Mouse (Mus musculus): ENCODE data around the gene Cttn. TPM values are rescaled to one million over a fixed set of nuclear protein-coding genes. Genes with fewer than 3 reads are reported as not detected.

Gene Cttn
- total and polyA plus RNA-seq, 3 experiments: 130 to 283 (median 240) TPM

GRCm38 (mm10) chr7:144449637-144450570, 20.9 kb downstream of the Cttn start:
- DNase-seq: peak; percentile 99

GRCm38 (mm10) chr7:144448186-144448585, 22.6 kb downstream of the Cttn start:
- DNase-seq: no peak

GRCm38 (mm10) chr7:144447146-144447545, 23.7 kb downstream of the Cttn start:
- no peak for DNase-seq

GRCm38 (mm10) chr7:144444788-144445187, 26.0 kb downstream of the Cttn start:
- DNase-seq: no peak

- DNase-seq: no peak
Observed at GRCm38 (mm10) chr7:144441976-144442375, 28.8 kb downstream of the Cttn start.

- no peak for DNase-seq
Observed at GRCm38 (mm10) chr7:144441466-144441865, 29.3 kb downstream of the Cttn start.

GRCm38 (mm10) chr7:144438811-144439210, 32.0 kb downstream of the Cttn start:
- no peak for DNase-seq

- DNase-seq: no peak
Observed at GRCm38 (mm10) chr7:144432920-144433319, 37.9 kb downstream of the Cttn start.

GRCm38 (mm10) chr7:144427460-144427859, 43.3 kb downstream of the Cttn start:
- no peak for DNase-seq

GRCm38 (mm10) chr7:144426594-144426993, 44.2 kb downstream of the Cttn start:
- no peak for DNase-seq

- peak; percentile 41 for DNase-seq
Observed at GRCm38 (mm10) chr7:144425953-144426352, 44.9 kb downstream of the Cttn start.

GRCm38 (mm10) chr7:144421478-144421877, 49.3 kb downstream of the Cttn start:
- DNase-seq: no peak

- DNase-seq: no peak
Observed at GRCm38 (mm10) chr7:144420552-144420951, 50.3 kb downstream of the Cttn start.

GRCm38 (mm10) chr7:144417644-144418343, 53.0 kb downstream of the Cttn start:
- DNase-seq: peak; percentile 89

GRCm38 (mm10) chr7:144417234-144417633, 53.6 kb downstream of the Cttn start:
- no peak for DNase-seq

GRCm38 (mm10) chr7:144415795-144416194, 55.0 kb downstream of the Cttn start:
- DNase-seq: peak; percentile 63

GRCm38 (mm10) chr7:144414632-144415031, 56.2 kb downstream of the Cttn start:
- DNase-seq: no peak

GRCm38 (mm10) chr7:144411967-144412906, 58.6 kb downstream of the Cttn start:
- no peak for DNase-seq

GRCm38 (mm10) chr7:144409682-144410081, 61.1 kb downstream of the Cttn start:
- no peak for DNase-seq

GRCm38 (mm10) chr7:144408464-144409000, 62.3 kb downstream of the Cttn start:
- no peak for DNase-seq

- DNase-seq: no peak
Observed at GRCm38 (mm10) chr7:144407675-144408074, 63.1 kb downstream of the Cttn start.

GRCm38 (mm10) chr7:144402492-144402891, 68.3 kb downstream of the Cttn start:
- no peak for DNase-seq
